Mouse (Mus musculus): ENCODE measurements around the gene Tmsb15b2. TPM values are rescaled to one million over a fixed set of nuclear protein-coding genes. Genes with fewer than 3 reads are reported as not detected.
A peak's percentile ranks its signal among the peaks of the same experiment; 100 is the strongest.
"Not testable (repeated sequence)": the region's sequence is repeated elsewhere in the genome, so short reads cannot be mapped to it uniquely, and the experiment has no call there.

Gene Tmsb15b2
- polyA plus RNA-seq, 1 experiment from 2014 or later, result 21.0 TPM

GRCm38 (mm10) chrX:136992191-136992965 is 17.1 kb upstream of the Tmsb15b2 start:
- ATAC-seq (ENCODE audit: insufficient number of reproducible peaks, insufficient read depth, low FRiP score, low read depth), result no peak
- Histone ChIP-seq H3K27me3 (ENCODE audit: control insufficient read depth, insufficient read depth, low read length) (no peaks in the 10 kb centered on the region), H3K4me1 (ENCODE audit: control insufficient read depth in 2 of 2, insufficient read depth in 2 of 2, low read length in 2 of 2) (no peaks in the 10 kb centered on the region; a peak in 1 of 4 replicates), H3K4me3 (ENCODE audit: control insufficient read depth in 1 of 2, insufficient read depth in 1 of 2, low read depth in 1 of 2, low read length in 2 of 2) (peak overlapping the region; percentile 37 to 39), H3K27ac (replicated peaks in 1 of 2; ENCODE audit: control insufficient read depth in 1 of 2, insufficient read depth in 1 of 2, low read depth in 2 of 2, low read length in 2 of 2) (no peak overlapping the region), H3K4me2 (ENCODE audit: low read length) (peak overlapping the region; percentile 72), H3K36me3 (ENCODE audit: control insufficient read depth, insufficient read depth, low read length) (no peaks in the 10 kb centered on the region), H3K9ac (ENCODE audit: low read length) (peak overlapping the region; percentile 38), H3K9me3 (ENCODE audit: control insufficient read depth, low read length) (no peaks in the 10 kb centered on the region)
- WGBS, result 19% methylated on average over 19 of the region's 19 CpGs

- Histone ChIP-seq H3K4me3 (ENCODE audit: control insufficient read depth in 1 of 2, insufficient read depth in 1 of 2, low read depth in 1 of 2, low read length in 2 of 2) (no peak overlapping the region), H3K4me2 (ENCODE audit: low read length) (no peak overlapping the region), H3K27me3 (ENCODE audit: control insufficient read depth, insufficient read depth, low read length) (no peaks in the 10 kb centered on the region), H3K9ac (ENCODE audit: low read length) (no peak overlapping the region), H3K4me1 (ENCODE audit: control insufficient read depth in 2 of 2, insufficient read depth in 2 of 2, low read length in 2 of 2) (no peaks in the 10 kb centered on the region; a peak in 1 of 4 replicates), H3K27ac (replicated peaks in 1 of 2; ENCODE audit: control insufficient read depth in 1 of 2, insufficient read depth in 1 of 2, low read depth in 2 of 2, low read length in 2 of 2) (no peak overlapping the region), H3K36me3 (ENCODE audit: control insufficient read depth, insufficient read depth, low read length) (no peaks in the 10 kb centered on the region), H3K9me3 (ENCODE audit: control insufficient read depth, low read length) (no peaks in the 10 kb centered on the region)
- 42% methylated on average over 2 of the region's 2 CpGs for WGBS
- ATAC-seq (ENCODE audit: insufficient number of reproducible peaks, insufficient read depth, low FRiP score, low read depth), result no peak
Measured at GRCm38 (mm10) chrX:136991274-136991673, 16.0 kb upstream of the Tmsb15b2 start.

GRCm38 (mm10) chrX:136986039-136986438 is 10.7 kb upstream of the Tmsb15b2 start:
- Histone ChIP-seq H3K36me3 (ENCODE audit: control insufficient read depth, insufficient read depth, low read length) (no peaks in the 10 kb centered on the region), H3K4me3 (ENCODE audit: control insufficient read depth in 1 of 2, insufficient read depth in 1 of 2, low read depth in 1 of 2, low read length in 2 of 2) (no peak overlapping the region), H3K4me2 (ENCODE audit: low read length) (no peak overlapping the region), H3K9ac (ENCODE audit: low read length) (no peak overlapping the region), H3K4me1 (ENCODE audit: control insufficient read depth in 2 of 2, insufficient read depth in 2 of 2, low read length in 2 of 2) (no peaks in the 10 kb centered on the region), H3K9me3 (ENCODE audit: control insufficient read depth, low read length) (no peaks in the 10 kb centered on the region), H3K27ac (replicated peaks in 1 of 2; ENCODE audit: control insufficient read depth in 1 of 2, insufficient read depth in 1 of 2, low read depth in 2 of 2, low read length in 2 of 2) (no peak overlapping the region), H3K27me3 (ENCODE audit: control insufficient read depth, insufficient read depth, low read length) (no peaks in the 10 kb centered on the region)
- ATAC-seq (ENCODE audit: insufficient number of reproducible peaks, insufficient read depth, low FRiP score, low read depth), result no peak

- Histone ChIP-seq H3K4me3 (ENCODE audit: control insufficient read depth in 1 of 2, insufficient read depth in 1 of 2, low read depth in 1 of 2, low read length in 2 of 2) (no peak overlapping the region), H3K27me3 (ENCODE audit: control insufficient read depth, insufficient read depth, low read length) (no peaks in the 10 kb centered on the region), H3K4me1 (ENCODE audit: control insufficient read depth in 2 of 2, insufficient read depth in 2 of 2, low read length in 2 of 2) (no peaks in the 10 kb centered on the region), H3K36me3 (ENCODE audit: control insufficient read depth, insufficient read depth, low read length) (no peaks in the 10 kb centered on the region), H3K9ac (ENCODE audit: low read length) (no peak overlapping the region), H3K4me2 (ENCODE audit: low read length) (no peak overlapping the region), H3K27ac (replicated peaks in 1 of 2; ENCODE audit: control insufficient read depth in 1 of 2, insufficient read depth in 1 of 2, low read depth in 2 of 2, low read length in 2 of 2) (no peak overlapping the region), H3K9me3 (ENCODE audit: control insufficient read depth, low read length) (no peaks in the 10 kb centered on the region)
- ATAC-seq (ENCODE audit: insufficient number of reproducible peaks, insufficient read depth, low FRiP score, low read depth), result no peak
Measured at GRCm38 (mm10) chrX:136978616-136979015, 3.3 kb upstream of the Tmsb15b2 start.

GRCm38 (mm10) chrX:136976424-136977084 is 1.3 kb upstream of the Tmsb15b2 start, which contains the start of the genes Tmsb15l and Tmsb15b1:
Tmsb15l (minus strand) TSS chrX:136976869.
Tmsb15b1 (minus strand) TSS chrX:136976874.
- Histone ChIP-seq H3K36me3 (ENCODE audit: control insufficient read depth, insufficient read depth, low read length) (no peaks in the 10 kb centered on the region), H3K27ac (replicated peaks in 1 of 2; ENCODE audit: control insufficient read depth in 1 of 2, insufficient read depth in 1 of 2, low read depth in 2 of 2, low read length in 2 of 2) (no peak within 1 kb of the TSS), H3K9ac (ENCODE audit: low read length) (peak within 1 kb of the TSS; percentile 50), H3K4me1 (ENCODE audit: control insufficient read depth in 2 of 2, insufficient read depth in 2 of 2, low read length in 2 of 2) (no peaks in the 10 kb centered on the region), H3K27me3 (ENCODE audit: control insufficient read depth, insufficient read depth, low read length) (no peaks in the 10 kb centered on the region), H3K4me3 (ENCODE audit: control insufficient read depth in 1 of 2, insufficient read depth in 1 of 2, low read depth in 1 of 2, low read length in 2 of 2) (peak within 1 kb of the TSS; percentile 38 to 54), H3K4me2 (ENCODE audit: low read length) (peak within 1 kb of the TSS; percentile 63), H3K9me3 (ENCODE audit: control insufficient read depth, low read length) (no peaks in the 10 kb centered on the region)
- 24% methylated on average over 15 of the region's 15 CpGs for WGBS
- ATAC-seq (ENCODE audit: insufficient number of reproducible peaks, insufficient read depth, low FRiP score, low read depth), result peak; percentile 95

GRCm38 (mm10) chrX:136959688-136960087 is 15.6 kb downstream of the Tmsb15b2 start:
- no peaks in the 10 kb centered on the region for H3K36me3 ChIP-seq (ENCODE audit: control insufficient read depth, insufficient read depth, low read length)
- H3K9ac ChIP-seq (ENCODE audit: low read length), result no peak overlapping the region
- no peak for ATAC-seq (ENCODE audit: insufficient number of reproducible peaks, insufficient read depth, low FRiP score, low read depth)
- no peak overlapping the region for H3K27ac ChIP-seq (replicated peaks in 1 of 2; ENCODE audit: control insufficient read depth in 1 of 2, insufficient read depth in 1 of 2, low read depth in 2 of 2, low read length in 2 of 2)
- 22% methylated on average over 2 of the region's 2 CpGs for WGBS
- H3K9me3 ChIP-seq (ENCODE audit: control insufficient read depth, low read length), result no peaks in the 10 kb centered on the region
- H3K4me3 ChIP-seq (ENCODE audit: control insufficient read depth in 1 of 2, insufficient read depth in 1 of 2, low read depth in 1 of 2, low read length in 2 of 2), result no peak overlapping the region
- no peaks in the 10 kb centered on the region for H3K4me1 ChIP-seq (ENCODE audit: control insufficient read depth in 2 of 2, insufficient read depth in 2 of 2, low read length in 2 of 2)
- H3K27me3 ChIP-seq (ENCODE audit: control insufficient read depth, insufficient read depth, low read length), result no peaks in the 10 kb centered on the region
- no peak overlapping the region for H3K4me2 ChIP-seq (ENCODE audit: low read length)

GRCm38 (mm10) chrX:136958300-136958699 is 17.0 kb downstream of the Tmsb15b2 start:
- peak overlapping the region; percentile 12 to 21; a peak in 2 of 4 replicates for H3K4me3 ChIP-seq (ENCODE audit: control insufficient read depth in 1 of 2, insufficient read depth in 1 of 2, low read depth in 1 of 2, low read length in 2 of 2)
- not testable (repeated sequence) for ATAC-seq (ENCODE audit: insufficient number of reproducible peaks, insufficient read depth, low FRiP score, low read depth); H3K36me3 ChIP-seq (ENCODE audit: control insufficient read depth, insufficient read depth, low read length); H3K9me3 ChIP-seq (ENCODE audit: control insufficient read depth, low read length); H3K27ac ChIP-seq (replicated peaks in 1 of 2; ENCODE audit: control insufficient read depth in 1 of 2, insufficient read depth in 1 of 2, low read depth in 2 of 2, low read length in 2 of 2); H3K27me3 ChIP-seq (ENCODE audit: control insufficient read depth, insufficient read depth, low read length); H3K9ac ChIP-seq (ENCODE audit: low read length); H3K4me1 ChIP-seq (ENCODE audit: control insufficient read depth in 2 of 2, insufficient read depth in 2 of 2, low read length in 2 of 2)
- peak overlapping the region; percentile 52 for H3K4me2 ChIP-seq (ENCODE audit: low read length)
- 57% methylated on average over 5 of the region's 5 CpGs for WGBS
